Mouse (Mus musculus) embryonic stem cell, embryonic (primary cell): Measurements from ENCODE around the gene Zc3h10.

Experiments
- CTCF ChIA-PET, 4 experiments: fragments of 300-600 bp in 2 of 4; fragments of 350-600 bp in 2 of 4; sonication (Branson Sonifier 250); formaldehyde crosslinking; loops; one replicate each; lab custom pipeline; 2022; ENCODE audit warnings: inconsistent platforms in 2 of 4; lab: Charles Lee
- POLR2A ChIA-PET, 4 experiments: fragments of 300-600 bp in 2 of 4; fragments of 350-600 bp in 2 of 4; sonication (Branson Sonifier 250); formaldehyde crosslinking; loops; one replicate each; lab custom pipeline; 2022; ENCODE audit warnings: antibody characterized with exemption in 4 of 4, inconsistent platforms in 1 of 4; lab: Charles Lee

Gene Zc3h10

GRCm38 (mm10) chr10:128492633-128493311 is 54.8 kb downstream of the Zc3h10 start:
- POLR2A ChIA-PET: interaction anchor here in 3 of 4 experiments (0.6 to 4.8 kb wide), 72 partner anchors 9 to 458 kb away, joined by 3 to 75 read pairs (median 6); partner anchors contain the start of genes Esyt1 (in 3 of the 3), Pa2g4 (in 3 of the 3), Zc3h10 (in 3 of the 3) and Ankrd52 (in 2 of the 3)
- CTCF ChIA-PET: interaction anchor here in 3 of 4 experiments (0.5 to 2.7 kb wide), 9 partner anchors 10 to 428 kb away, joined by 3 to 13 read pairs (median 5); partner anchors contain the start of genes Esyt1 (in 1 of the 3) and Zc3h10 (in 1 of the 3)

GRCm38 (mm10) chr10:128492051-128492450 is 55.5 kb downstream of the Zc3h10 start:
- ChIA-PET CTCF (interaction anchor here in 1 of 4 experiments (1.6 kb wide), 1 partner anchor 10 kb away, joined by 6 read pairs; no protein-coding TSS in a partner anchor), POLR2A (interaction anchor here in 3 of 4 experiments (1.3 to 5.7 kb wide), 20 partner anchors 10 to 253 kb away, joined by 3 to 45 read pairs (median 16); partner anchors contain the start of genes Esyt1 (in 2 of the 3), Nabp2 (in 2 of the 3), Rnf41 (in 2 of the 3) and Cnpy2 (in 1 of the 3))
